In the genomic region with DNA sequence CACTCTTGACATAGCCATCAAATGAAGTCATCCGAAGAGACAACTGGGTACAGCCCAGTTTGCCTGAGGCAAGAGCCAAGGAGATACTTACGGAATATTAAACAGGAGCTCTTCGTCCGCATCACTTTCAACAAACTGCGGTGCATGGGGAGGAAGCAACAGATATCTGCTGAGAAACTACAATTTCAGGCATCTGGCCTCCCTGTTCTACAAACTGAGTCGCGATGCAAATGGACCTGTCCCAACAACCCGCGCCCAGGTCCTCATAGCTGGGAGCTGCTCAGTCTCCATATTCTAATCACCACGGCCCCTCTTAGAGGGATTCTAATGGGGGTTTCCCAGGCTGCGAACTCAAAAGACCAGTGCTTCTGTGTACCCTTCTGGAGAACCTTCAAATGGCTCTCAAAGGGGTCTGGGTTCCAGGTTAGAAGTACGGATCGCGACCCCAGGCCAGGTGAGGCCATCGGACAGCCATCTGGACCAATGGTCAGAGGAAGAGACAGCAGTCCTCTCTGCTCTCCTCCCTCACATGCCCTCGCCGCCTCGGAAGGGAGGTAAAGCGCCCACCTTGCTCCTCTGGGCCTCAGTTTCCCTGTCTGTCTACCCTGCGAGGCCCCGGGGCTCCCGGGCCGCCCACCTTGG, we compare ENCODE assay signal across 7 mouse cellular contexts. TPM values are rescaled to one million over a fixed set of nuclear protein-coding genes. Genes with fewer than 3 reads are reported as not detected.
DNase-seq lines count a peak whose midpoint lies in the region; ATAC-seq lines count a peak whose summit lies in the region.

No protein-coding gene starts in this region.

- H3K27me3 ChIP-seq in lung, embryonic 15.5 days = no peaks in the 10 kb centered on the region
- no peaks in the 10 kb centered on the region for H3K27me3 ChIP-seq in embryonic facial prominence, embryonic 12.5 days
- H3K27me3 ChIP-seq in hindbrain, embryonic 16.5 days (replicated peaks; ENCODE audit: control insufficient read depth, insufficient read depth, low read length) = no peaks in the 10 kb centered on the region
- H3K27me3 ChIP-seq in midbrain, embryonic 13.5 days = no peaks in the 10 kb centered on the region

- peak overlapping the region; percentile 95 for H3K9ac ChIP-seq in lung, embryonic 15.5 days
- H3K9ac ChIP-seq in embryonic facial prominence, embryonic 12.5 days = peak overlapping the region; percentile 80
- peak overlapping the region; percentile 97 for H3K9ac ChIP-seq in hindbrain, embryonic 16.5 days (ENCODE audit: low read depth, low read length)
- H3K9ac ChIP-seq in midbrain, embryonic 13.5 days (replicated peaks) = peak overlapping the region; percentile 96

- peaks cover 18% of the 10 kb centered on the region for H3K4me1 ChIP-seq in lung, embryonic 15.5 days
- peaks cover 11% of the 10 kb centered on the region for H3K4me1 ChIP-seq in embryonic facial prominence, embryonic 12.5 days
- peaks cover 12% of the 10 kb centered on the region for H3K4me1 ChIP-seq in hindbrain, embryonic 16.5 days (ENCODE audit: control insufficient read depth, insufficient read depth, low read depth, low read length)
- H3K4me1 ChIP-seq in midbrain, embryonic 13.5 days (replicated peaks) = peaks cover 21% of the 10 kb centered on the region

- peak overlapping the region; percentile 88 for H3K4me2 ChIP-seq in lung, embryonic 15.5 days
- peak overlapping the region; percentile 65 for H3K4me2 ChIP-seq in embryonic facial prominence, embryonic 12.5 days (replicated peaks)
- peak overlapping the region; percentile 94 for H3K4me2 ChIP-seq in hindbrain, embryonic 16.5 days (ENCODE audit: low read length)
- H3K4me2 ChIP-seq in midbrain, embryonic 13.5 days (replicated peaks) = peak overlapping the region; percentile 98

- peak overlapping the region; percentile 81 for H3K27ac ChIP-seq in lung, embryonic 15.5 days
- peak overlapping the region; percentile 87 for H3K27ac ChIP-seq in embryonic facial prominence, embryonic 12.5 days
- H3K27ac ChIP-seq in hindbrain, embryonic 16.5 days (ENCODE audit: low read depth, low read length) = peak overlapping the region; percentile 62
- H3K27ac ChIP-seq in midbrain, embryonic 13.5 days = peak overlapping the region; percentile 87

- no peak for DNase-seq in lung, postnatal 10 days
- no peak for DNase-seq in left cerebral cortex, adult 11 months (ENCODE audit: low spot score)

- peak overlapping the region; percentile 87 for H3K4me3 ChIP-seq in lung, embryonic 15.5 days
- H3K4me3 ChIP-seq in embryonic facial prominence, embryonic 12.5 days = peak overlapping the region; percentile 89
- H3K4me3 ChIP-seq in hindbrain, embryonic 16.5 days (ENCODE audit: low read length) = peak overlapping the region; percentile 95
- peak overlapping the region; percentile 92 for H3K4me3 ChIP-seq in midbrain, embryonic 13.5 days (replicated peaks)

- H3K36me3 ChIP-seq in lung, embryonic 15.5 days = peaks cover 29% of the 10 kb centered on the region
- H3K36me3 ChIP-seq in embryonic facial prominence, embryonic 12.5 days = peaks cover 26% of the 10 kb centered on the region
- peaks cover 13% of the 10 kb centered on the region for H3K36me3 ChIP-seq in hindbrain, embryonic 16.5 days (ENCODE audit: control insufficient read depth, insufficient read depth, low read length)
- H3K36me3 ChIP-seq in midbrain, embryonic 13.5 days = peaks cover 29% of the 10 kb centered on the region

- 4% methylated on average over 23 of the region's 23 CpGs for WGBS in lung, embryonic 15.5 days
- WGBS in embryonic facial prominence, embryonic 12.5 days = 7% methylated on average over 22 of the region's 23 CpGs
- WGBS in hindbrain, embryonic 16.5 days = 4% methylated on average over 23 of the region's 23 CpGs
- 9% methylated on average over 23 of the region's 23 CpGs for WGBS in midbrain, embryonic 13.5 days

- H3K9me3 ChIP-seq in lung, embryonic 15.5 days = no peaks in the 10 kb centered on the region
- no peaks in the 10 kb centered on the region for H3K9me3 ChIP-seq in embryonic facial prominence, embryonic 12.5 days
- H3K9me3 ChIP-seq in hindbrain, embryonic 16.5 days (ENCODE audit: control insufficient read depth, low read length) = no peaks in the 10 kb centered on the region
- no peaks in the 10 kb centered on the region for H3K9me3 ChIP-seq in midbrain, embryonic 13.5 days

- no peak for ATAC-seq in lung, embryonic 15.5 days (ENCODE audit: borderline replicate concordance, extremely low read depth, low FRiP score, low TSS enrichment)
- ATAC-seq in embryonic facial prominence, embryonic 12.5 days (ENCODE audit: insufficient number of reproducible peaks, insufficient read depth, low FRiP score, low TSS enrichment) = no peak
- 0 out of 2 replicates have a peak, but pooled peaks have one; percentile 12 for ATAC-seq in hindbrain, embryonic 16.5 days
- peak; percentile 31; the same call in 1 of the 2 replicates for ATAC-seq in midbrain, embryonic 13.5 days
- ATAC-seq in frontal cortex, adult (ENCODE audit: low TSS enrichment) = no peak

RNA-seq across cellular contexts. Expression of a gene that starts 0.6 kb away (rescaled TPM):
- 50.1 and 59.7 TPM in 2 replicates for polyA plus RNA-seq in lung, embryonic 15.5 days (2015; fragmentation: Nextera tagmentation; extraction: Ambion mirVana)
- polyA plus RNA-seq in embryonic facial prominence, embryonic 12.5 days (2016; fragmentation: Nextera tagmentation; extraction: Ambion mirVana) = 64.4 and 65.2 TPM in 2 replicates
- polyA plus RNA-seq in hindbrain, embryonic 16.5 days (2015; fragmentation: Nextera tagmentation; extraction: Ambion mirVana) = 60.6 and 67.1 TPM in 2 replicates
- 55.0 and 57.3 TPM in 2 replicates for polyA plus RNA-seq in midbrain, embryonic 13.5 days (2015; fragmentation: Nextera tagmentation; extraction: Ambion mirVana)

RNA-seq across cellular contexts. Expression of a gene that starts 14.0 kb away (rescaled TPM):
- 122 and 124 TPM in 2 replicates for polyA plus RNA-seq in lung, embryonic 15.5 days (2015; fragmentation: Nextera tagmentation; extraction: Ambion mirVana)
- 124 and 126 TPM in 2 replicates for polyA plus RNA-seq in embryonic facial prominence, embryonic 12.5 days (2016; fragmentation: Nextera tagmentation; extraction: Ambion mirVana)
- 225 and 229 TPM in 2 replicates for polyA plus RNA-seq in hindbrain, embryonic 16.5 days (2015; fragmentation: Nextera tagmentation; extraction: Ambion mirVana)
- polyA plus RNA-seq in midbrain, embryonic 13.5 days (2015; fragmentation: Nextera tagmentation; extraction: Ambion mirVana) = 190 and 210 TPM in 2 replicates

RNA-seq across cellular contexts. Expression of a gene that starts 22.9 kb away (rescaled TPM):
- 38.2 and 40.5 TPM in 2 replicates for polyA plus RNA-seq in lung, embryonic 15.5 days (2015; fragmentation: Nextera tagmentation; extraction: Ambion mirVana)
- polyA plus RNA-seq in embryonic facial prominence, embryonic 12.5 days (2016; fragmentation: Nextera tagmentation; extraction: Ambion mirVana) = 29.1 and 31.2 TPM in 2 replicates
- 49.4 and 50.1 TPM in 2 replicates for polyA plus RNA-seq in hindbrain, embryonic 16.5 days (2015; fragmentation: Nextera tagmentation; extraction: Ambion mirVana)
- polyA plus RNA-seq in midbrain, embryonic 13.5 days (2015; fragmentation: Nextera tagmentation; extraction: Ambion mirVana) = 39.0 and 40.1 TPM in 2 replicates

RNA-seq across cellular contexts. Expression of a gene that starts 35.1 kb away (rescaled TPM):
- 36.1 and 38.3 TPM in 2 replicates for polyA plus RNA-seq in lung, embryonic 15.5 days (2015; fragmentation: Nextera tagmentation; extraction: Ambion mirVana)
- 41.9 and 43.4 TPM in 2 replicates for polyA plus RNA-seq in embryonic facial prominence, embryonic 12.5 days (2016; fragmentation: Nextera tagmentation; extraction: Ambion mirVana)
- polyA plus RNA-seq in hindbrain, embryonic 16.5 days (2015; fragmentation: Nextera tagmentation; extraction: Ambion mirVana) = 25.0 and 27.1 TPM in 2 replicates
- polyA plus RNA-seq in midbrain, embryonic 13.5 days (2015; fragmentation: Nextera tagmentation; extraction: Ambion mirVana) = 27.8 and 30.1 TPM in 2 replicates

RNA-seq across cellular contexts. Expression of a gene that starts 40.2 kb away (rescaled TPM):
- 76.1 TPM in 2 replicates for polyA plus RNA-seq in lung, embryonic 15.5 days (2015; fragmentation: Nextera tagmentation; extraction: Ambion mirVana)
- 76.3 and 81.5 TPM in 2 replicates for polyA plus RNA-seq in embryonic facial prominence, embryonic 12.5 days (2016; fragmentation: Nextera tagmentation; extraction: Ambion mirVana)
- polyA plus RNA-seq in hindbrain, embryonic 16.5 days (2015; fragmentation: Nextera tagmentation; extraction: Ambion mirVana) = 64.7 and 66.8 TPM in 2 replicates
- polyA plus RNA-seq in midbrain, embryonic 13.5 days (2015; fragmentation: Nextera tagmentation; extraction: Ambion mirVana) = 50.3 and 51.0 TPM in 2 replicates

Comparison
In these comparisons a context has a peak if more than half of its experiments do, and no peak if none do; other contexts are left out.
1. ATAC-seq: peak in hindbrain, embryonic 16.5 days (single experiment) and midbrain, embryonic 13.5 days (single experiment); none in lung, embryonic 15.5 days (single experiment), embryonic facial prominence, embryonic 12.5 days (single experiment) and frontal cortex, adult (single experiment).
2. Peak in every context shown above with its lines, with median percentiles within 50 percentile points of each other: H3K27ac ChIP-seq, H3K4me2 ChIP-seq, H3K4me3 ChIP-seq and H3K9ac ChIP-seq.